Mouse (Mus musculus): ENCODE measurements around the gene Cxcr5. TPM values are rescaled to one million over a fixed set of nuclear protein-coding genes. Genes with fewer than 3 reads are reported as not detected.

Gene Cxcr5
- polyA plus RNA-seq, 2 experiments: 0.10 to 0.30 TPM

DNA sequence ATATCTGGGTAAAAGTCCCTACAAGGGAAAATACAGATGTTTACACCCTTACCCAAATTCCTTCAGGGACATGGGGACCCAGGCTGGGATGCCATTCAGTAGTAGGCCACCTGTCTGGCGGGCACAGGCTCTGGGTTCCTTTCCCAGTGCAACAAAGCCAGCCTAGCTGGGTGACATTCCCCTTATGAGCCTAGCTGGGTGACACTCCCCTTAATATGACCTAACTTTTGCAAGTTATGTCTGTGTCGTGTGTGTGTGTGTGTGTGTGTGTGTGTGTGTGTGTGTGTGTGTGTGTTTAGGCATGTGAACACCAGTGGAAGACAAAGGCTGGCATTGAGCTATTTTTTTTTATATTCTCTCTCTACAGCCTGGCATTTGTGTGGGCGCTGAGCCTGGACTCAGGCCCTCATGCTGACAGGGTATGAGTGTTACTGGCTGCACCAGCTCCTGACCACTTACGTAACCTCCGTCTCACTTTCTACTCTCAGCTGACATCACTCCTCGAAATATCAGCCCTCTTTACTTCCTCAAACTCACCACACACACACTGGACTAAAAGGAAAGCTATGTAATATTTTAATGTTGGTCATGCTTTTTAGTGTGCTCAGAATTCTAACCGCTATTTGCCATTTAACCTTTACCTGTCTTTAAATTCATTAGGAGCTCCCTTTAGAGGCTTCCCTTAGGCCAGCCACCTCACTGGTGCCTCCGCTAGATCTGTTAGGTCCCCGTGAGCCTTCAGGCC lies 5.8 kb upstream of the Cxcr5 start:
- Histone ChIP-seq H3K9ac (ENCODE audit: low read depth, low read length, severe bottlenecking) (no peak overlapping the region), H3K9me3 (ENCODE audit: control insufficient read depth, low read length) (no peaks in the 10 kb centered on the region), H3K4me3 (replicated peaks; ENCODE audit: low read length) (no peak overlapping the region), H3K36me3 (ENCODE audit: control insufficient read depth, insufficient read depth, low read length) (no peaks in the 10 kb centered on the region), H3K27me3 (ENCODE audit: control insufficient read depth, insufficient read depth, low read length) (no peaks in the 10 kb centered on the region), H3K4me2 (replicated peaks; ENCODE audit: low read depth, low read length, severe bottlenecking) (no peak overlapping the region), H3K4me1 (ENCODE audit: control insufficient read depth, insufficient read depth, low read length) (no peaks in the 10 kb centered on the region), H3K27ac (replicated peaks; ENCODE audit: low read depth, low read length) (no peak overlapping the region)
- 76% methylated on average over 9 of the region's 9 CpGs for WGBS
- no peak for DNase-seq (ENCODE audit: low spot score)
- TF ChIP-seq POLR2A (IDR thresholded peaks at IDR 0.05; ENCODE audit: borderline replicate concordance, extremely low read depth, insufficient read depth, insufficient read length): no peak
- ATAC-seq (ENCODE audit: low FRiP score, low read depth): no peak

DNA sequence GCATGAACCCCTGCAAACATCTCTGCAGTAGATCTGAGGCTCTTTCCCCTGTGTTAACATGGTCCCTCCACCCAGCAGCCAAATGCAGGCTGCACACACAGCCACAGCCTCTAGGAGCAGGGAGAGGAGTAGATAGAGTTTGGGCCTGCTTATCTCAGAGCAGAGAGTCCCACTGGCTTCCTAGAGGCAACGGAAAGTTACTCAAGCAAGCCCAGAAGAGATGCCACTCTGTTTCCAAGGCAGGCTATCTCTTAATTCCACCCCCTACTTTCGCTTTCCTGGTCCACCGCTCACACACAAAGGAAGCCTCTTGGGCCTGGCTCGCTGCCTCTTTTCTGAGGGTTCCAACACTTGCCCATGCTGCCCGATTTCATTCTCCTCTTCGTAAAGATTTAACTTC lies 3.7 kb upstream of the Cxcr5 start:
- no peak overlapping the region for H3K9ac ChIP-seq (ENCODE audit: low read depth, low read length, severe bottlenecking)
- no peak overlapping the region for H3K27ac ChIP-seq (replicated peaks; ENCODE audit: low read depth, low read length)
- no peak overlapping the region for H3K4me3 ChIP-seq (replicated peaks; ENCODE audit: low read length)
- H3K4me2 ChIP-seq (replicated peaks; ENCODE audit: low read depth, low read length, severe bottlenecking): no peak overlapping the region
- DNase-seq (ENCODE audit: low spot score) (no peak), ATAC-seq (ENCODE audit: low FRiP score, low read depth) (no peak)
- no peak for TF ChIP-seq POLR2A (IDR thresholded peaks at IDR 0.05; ENCODE audit: borderline replicate concordance, extremely low read depth, insufficient read depth, insufficient read length)
- H3K36me3 ChIP-seq (ENCODE audit: control insufficient read depth, insufficient read depth, low read length): no peaks in the 10 kb centered on the region
- no peaks in the 10 kb centered on the region for H3K27me3 ChIP-seq (ENCODE audit: control insufficient read depth, insufficient read depth, low read length)
- H3K9me3 ChIP-seq (ENCODE audit: control insufficient read depth, low read length): no peaks in the 10 kb centered on the region
- no peaks in the 10 kb centered on the region for H3K4me1 ChIP-seq (ENCODE audit: control insufficient read depth, insufficient read depth, low read length)
- WGBS: 77% methylated on average over 6 of the region's 6 CpGs

DNA sequence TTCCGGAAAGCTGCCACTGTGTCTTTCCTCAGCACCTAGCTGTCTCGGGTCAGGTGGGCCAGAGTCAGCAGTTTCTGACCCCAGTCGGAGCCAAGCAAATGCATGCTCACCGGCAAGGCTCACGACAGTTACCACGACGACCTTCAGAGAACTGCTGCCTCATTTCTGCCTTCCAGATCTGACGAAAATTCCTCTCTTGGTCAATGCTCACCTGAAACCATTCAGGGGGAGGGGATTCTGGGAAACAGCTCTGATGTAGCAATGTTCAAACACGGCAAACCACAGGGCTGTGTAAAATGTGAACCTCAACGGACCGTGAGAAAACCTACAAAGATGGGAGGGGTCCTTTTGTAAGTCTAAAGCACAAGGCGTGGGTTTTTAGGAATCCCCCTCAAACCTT lies 1.3 kb upstream of the Cxcr5 start:
- 42% methylated on average over 12 of the region's 12 CpGs for WGBS
- DNase-seq (ENCODE audit: low spot score) (no peak), ATAC-seq (ENCODE audit: low FRiP score, low read depth) (no peak)
- no peak overlapping the region for H3K9ac ChIP-seq (ENCODE audit: low read depth, low read length, severe bottlenecking)
- no peak overlapping the region for H3K27ac ChIP-seq (replicated peaks; ENCODE audit: low read depth, low read length)
- H3K4me1 ChIP-seq (ENCODE audit: control insufficient read depth, insufficient read depth, low read length): no peaks in the 10 kb centered on the region
- no peaks in the 10 kb centered on the region for H3K9me3 ChIP-seq (ENCODE audit: control insufficient read depth, low read length)
- no peaks in the 10 kb centered on the region for H3K36me3 ChIP-seq (ENCODE audit: control insufficient read depth, insufficient read depth, low read length)
- no peak overlapping the region for H3K4me3 ChIP-seq (replicated peaks; ENCODE audit: low read length)
- no peak for TF ChIP-seq POLR2A (IDR thresholded peaks at IDR 0.05; ENCODE audit: borderline replicate concordance, extremely low read depth, insufficient read depth, insufficient read length)
- H3K27me3 ChIP-seq (ENCODE audit: control insufficient read depth, insufficient read depth, low read length): no peaks in the 10 kb centered on the region
- H3K4me2 ChIP-seq (replicated peaks; ENCODE audit: low read depth, low read length, severe bottlenecking): no peak overlapping the region

DNA sequence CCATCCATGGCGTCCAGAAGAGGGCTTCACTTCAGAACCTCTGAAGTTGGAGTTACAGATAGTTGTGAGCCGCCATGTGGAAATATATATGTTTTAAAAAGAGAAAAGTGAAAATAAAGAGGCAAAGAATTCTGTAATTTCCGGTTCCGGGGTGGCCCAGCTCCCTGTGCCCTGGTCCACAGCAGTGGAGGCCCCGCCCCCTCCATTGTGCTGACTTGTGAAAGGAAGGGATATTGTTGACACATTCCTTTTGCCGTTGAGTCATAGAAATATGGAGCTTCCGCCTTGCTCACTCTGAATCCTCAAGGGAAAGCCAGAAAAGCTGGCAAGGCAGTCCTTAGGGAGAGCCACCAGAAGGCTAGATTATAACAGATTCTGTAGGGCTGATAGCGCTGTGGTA lies 9.5 kb downstream of the Cxcr5 start:
- H3K4me2 ChIP-seq (replicated peaks; ENCODE audit: low read depth, low read length, severe bottlenecking): no peak overlapping the region
- 85% methylated on average over 8 of the region's 8 CpGs for WGBS
- H3K4me1 ChIP-seq (ENCODE audit: control insufficient read depth, insufficient read depth, low read length): no peaks in the 10 kb centered on the region; the same call in 1 of the 2 replicates
- no peak overlapping the region for H3K27ac ChIP-seq (replicated peaks; ENCODE audit: low read depth, low read length)
- no peak overlapping the region for H3K9ac ChIP-seq (ENCODE audit: low read depth, low read length, severe bottlenecking)
- H3K4me3 ChIP-seq (replicated peaks; ENCODE audit: low read length): no peak overlapping the region
- no peak for ATAC-seq (ENCODE audit: low FRiP score, low read depth)
- no peaks in the 10 kb centered on the region for H3K27me3 ChIP-seq (ENCODE audit: control insufficient read depth, insufficient read depth, low read length)
- no peak for DNase-seq (ENCODE audit: low spot score)
- no peaks in the 10 kb centered on the region for H3K36me3 ChIP-seq (ENCODE audit: control insufficient read depth, insufficient read depth, low read length)
- TF ChIP-seq POLR2A (IDR thresholded peaks at IDR 0.05; ENCODE audit: borderline replicate concordance, extremely low read depth, insufficient read depth, insufficient read length): no peak
- no peaks in the 10 kb centered on the region for H3K9me3 ChIP-seq (ENCODE audit: control insufficient read depth, low read length)

GRCm38 (mm10) chr9:44551138-44551537 lies 10.5 kb downstream of the Cxcr5 start:
- DNase-seq (ENCODE audit: low spot score) (no peak), ATAC-seq (ENCODE audit: low FRiP score, low read depth) (no peak)
- TF ChIP-seq POLR2A (IDR thresholded peaks at IDR 0.05; ENCODE audit: borderline replicate concordance, extremely low read depth, insufficient read depth, insufficient read length): no peak
- 88% methylated on average over 10 of the region's 10 CpGs for WGBS
- Histone ChIP-seq H3K27me3 (ENCODE audit: control insufficient read depth, insufficient read depth, low read length) (no peaks in the 10 kb centered on the region), H3K36me3 (ENCODE audit: control insufficient read depth, insufficient read depth, low read length) (no peaks in the 10 kb centered on the region), H3K4me3 (replicated peaks; ENCODE audit: low read length) (no peak overlapping the region), H3K9ac (ENCODE audit: low read depth, low read length, severe bottlenecking) (no peak overlapping the region), H3K9me3 (ENCODE audit: control insufficient read depth, low read length) (no peaks in the 10 kb centered on the region), H3K27ac (replicated peaks; ENCODE audit: low read depth, low read length) (no peak overlapping the region), H3K4me1 (ENCODE audit: control insufficient read depth, insufficient read depth, low read length) (no peaks in the 10 kb centered on the region; the same call in 1 of the 2 replicates), H3K4me2 (replicated peaks; ENCODE audit: low read depth, low read length, severe bottlenecking) (no peak overlapping the region)

All from limb, embryonic 14.5 days (tissue).